Comparison of ENCODE assay signal across 26 mouse cellular contexts in the genomic region with DNA sequence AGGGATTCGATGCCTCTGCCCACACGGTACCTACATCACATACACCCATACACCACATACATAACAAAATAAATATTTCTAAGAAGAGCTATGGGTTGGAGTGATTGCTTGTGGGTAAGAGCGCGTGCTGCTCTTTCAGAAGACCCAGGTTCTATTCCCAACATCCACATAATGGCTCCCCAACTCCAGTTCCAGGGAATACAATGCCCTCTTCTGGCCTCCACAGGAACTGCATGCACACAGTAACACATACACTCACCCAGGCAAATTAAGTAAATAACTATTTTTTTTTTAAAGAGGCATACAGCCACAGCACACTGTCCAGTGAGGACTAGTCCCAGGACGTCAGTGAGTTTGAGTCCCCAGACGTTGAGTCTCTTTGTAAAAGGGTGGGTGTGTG.
A peak's percentile ranks its signal among the peaks of the same experiment; 100 is the strongest.
DNase-seq lines count a peak whose midpoint lies in the region; ATAC-seq and TF ChIP-seq lines count a peak whose summit lies in the region.
"Had no signal": no experiment of that assay in that cellular context is flagged by ENCODE, and none has a peak within 500 bp of the region (broad histone marks: within the 10 kb centered on the region; RNA-seq: fewer than 3 reads in every experiment).

No protein-coding gene starts in this region.

- peak; percentile 28; the same call in 1 of the 2 replicates for TF ChIP-seq CTCF in kidney, postnatal 0 days (IDR thresholded peaks at IDR 0.05; ENCODE audit: low read depth)
- peak; percentile 53 for TF ChIP-seq CTCF in midbrain, postnatal 0 days (IDR thresholded peaks at IDR 0.05)
- TF ChIP-seq CTCF in stomach, postnatal 0 days (IDR thresholded peaks at IDR 0.05; ENCODE audit: low read depth), result peak; percentile 21; the same call in 1 of the 2 replicates

- no peak overlapping the region for H3K4me3 ChIP-seq in forebrain, embryonic 15.5 days
- no peak overlapping the region for H3K4me3 ChIP-seq in forebrain, embryonic 13.5 days
- no peak overlapping the region for H3K4me3 ChIP-seq in kidney, postnatal 0 days (replicated peaks; ENCODE audit: low read depth, low read length)
- no peak overlapping the region for H3K4me3 ChIP-seq in midbrain, postnatal 0 days (ENCODE audit: low read depth, low read length)
- H3K4me3 ChIP-seq in midbrain, embryonic 13.5 days (replicated peaks), result no peak overlapping the region
- H3K4me3 ChIP-seq in stomach, postnatal 0 days (ENCODE audit: low read depth, low read length), result no peak overlapping the region
- H3K4me3 ChIP-seq: embryonic facial prominence, embryonic 13.5 days; erythroblast, embryonic 14.5 days; heart, embryonic 10.5 days; kidney, embryonic 15.5 days; liver, embryonic 12.5 days; lung, embryonic 15.5 days; midbrain, embryonic 15.5 days; myocyte had no signal

- H3K27ac ChIP-seq in forebrain, embryonic 15.5 days (replicated peaks), result peak overlapping the region; percentile 72; the same call in 1 of the 2 replicates
- no peak overlapping the region for H3K27ac ChIP-seq in forebrain, embryonic 13.5 days
- no peak overlapping the region for H3K27ac ChIP-seq in kidney, postnatal 0 days
- no peak overlapping the region for H3K27ac ChIP-seq in midbrain, postnatal 0 days (ENCODE audit: low read depth, low read length)
- no peak overlapping the region for H3K27ac ChIP-seq in midbrain, embryonic 13.5 days
- H3K27ac ChIP-seq in stomach, postnatal 0 days (replicated peaks), result no peak overlapping the region
- H3K27ac ChIP-seq: embryonic facial prominence, embryonic 13.5 days; heart, embryonic 10.5 days; hindbrain, embryonic 14.5 days; kidney, embryonic 15.5 days; liver, embryonic 12.5 days; lung, embryonic 15.5 days; midbrain, embryonic 15.5 days had no signal

- no peak for ATAC-seq in forebrain, embryonic 15.5 days (replicated peaks)
- ATAC-seq in forebrain, embryonic 13.5 days, result no peak
- ATAC-seq in kidney, postnatal 0 days (replicated peaks; ENCODE audit: low FRiP score, low read depth), result no peak
- ATAC-seq in midbrain, postnatal 0 days (ENCODE audit: low FRiP score), result no peak
- no peak for ATAC-seq in midbrain, embryonic 13.5 days
- ATAC-seq in stomach, postnatal 0 days (ENCODE audit: low FRiP score, low TSS enrichment), result no peak
- ATAC-seq: intestine, embryonic 16.5 days; liver, embryonic 12.5 days; midbrain, embryonic 15.5 days had no signal

- H3K9me3 ChIP-seq in forebrain, embryonic 15.5 days, result no peaks in the 10 kb centered on the region
- H3K9me3 ChIP-seq in forebrain, embryonic 13.5 days (replicated peaks), result no peaks in the 10 kb centered on the region
- H3K9me3 ChIP-seq in kidney, postnatal 0 days (replicated peaks; ENCODE audit: low read length), result no peaks in the 10 kb centered on the region
- H3K9me3 ChIP-seq in midbrain, postnatal 0 days (ENCODE audit: low read length), result no peaks in the 10 kb centered on the region
- H3K9me3 ChIP-seq in midbrain, embryonic 13.5 days, result no peaks in the 10 kb centered on the region
- H3K9me3 ChIP-seq in stomach, postnatal 0 days (ENCODE audit: control insufficient read depth, low read length), result no peaks in the 10 kb centered on the region
- H3K9me3 ChIP-seq: embryonic facial prominence, embryonic 13.5 days; heart, embryonic 10.5 days; kidney, embryonic 15.5 days; lung, embryonic 15.5 days; midbrain, embryonic 15.5 days had no signal

- H3K4me2 ChIP-seq in forebrain, embryonic 15.5 days (replicated peaks), result no peak overlapping the region
- no peak overlapping the region for H3K4me2 ChIP-seq in forebrain, embryonic 13.5 days
- H3K4me2 ChIP-seq in kidney, postnatal 0 days (ENCODE audit: low read length), result no peak overlapping the region
- H3K4me2 ChIP-seq in midbrain, postnatal 0 days (ENCODE audit: low read depth, low read length, poor library complexity, severe bottlenecking), result no peak overlapping the region
- no peak overlapping the region for H3K4me2 ChIP-seq in midbrain, embryonic 13.5 days (replicated peaks)
- H3K4me2 ChIP-seq in stomach, postnatal 0 days (replicated peaks; ENCODE audit: low read depth), result no peak overlapping the region
- H3K4me2 ChIP-seq: embryonic facial prominence, embryonic 13.5 days; hindbrain, embryonic 14.5 days; kidney, embryonic 15.5 days; liver, embryonic 12.5 days; lung, embryonic 15.5 days; midbrain, embryonic 15.5 days had no signal

- 95% methylated on average over 6 of the region's 6 CpGs for WGBS in forebrain, embryonic 15.5 days
- WGBS in forebrain, embryonic 13.5 days, result 95% methylated on average over 6 of the region's 6 CpGs
- 96% methylated on average over 6 of the region's 6 CpGs for whole genome bisulfite sequencing in kidney, postnatal 0 days
- WGBS in midbrain, postnatal 0 days, result 97% methylated on average over 6 of the region's 6 CpGs
- WGBS in midbrain, embryonic 13.5 days, result 97% methylated on average over 6 of the region's 6 CpGs
- 90% methylated on average over 6 of the region's 6 CpGs for WGBS in stomach, postnatal 0 days

- H3K4me1 ChIP-seq in forebrain, embryonic 15.5 days, result peaks cover 20% of the 10 kb centered on the region
- peaks cover 23% of the 10 kb centered on the region for H3K4me1 ChIP-seq in forebrain, embryonic 13.5 days
- H3K4me1 ChIP-seq in kidney, postnatal 0 days (replicated peaks; ENCODE audit: insufficient read depth, low read length), result no peaks in the 10 kb centered on the region
- no peaks in the 10 kb centered on the region for H3K4me1 ChIP-seq in midbrain, postnatal 0 days (ENCODE audit: insufficient read depth, low read length)
- peaks cover 10% of the 10 kb centered on the region; the same call in 1 of the 2 replicates for H3K4me1 ChIP-seq in midbrain, embryonic 13.5 days (replicated peaks)
- H3K4me1 ChIP-seq in stomach, postnatal 0 days (replicated peaks; ENCODE audit: control insufficient read depth, insufficient read depth), result no peaks in the 10 kb centered on the region
- H3K4me1 ChIP-seq: heart, embryonic 10.5 days; kidney, embryonic 15.5 days; liver, embryonic 12.5 days; lung, embryonic 15.5 days had no signal

- TF ChIP-seq EP300 in stomach, postnatal 0 days (optimal IDR thresholded peaks at IDR 0.05), result no peak

- no peaks in the 10 kb centered on the region for H3K36me3 ChIP-seq in forebrain, embryonic 15.5 days
- no peaks in the 10 kb centered on the region for H3K36me3 ChIP-seq in forebrain, embryonic 13.5 days (ENCODE audit: poor library complexity, severe bottlenecking)
- H3K36me3 ChIP-seq in kidney, postnatal 0 days (ENCODE audit: insufficient read depth, low read length), result no peaks in the 10 kb centered on the region
- no peaks in the 10 kb centered on the region for H3K36me3 ChIP-seq in midbrain, postnatal 0 days (ENCODE audit: insufficient read depth, low read length)
- no peaks in the 10 kb centered on the region for H3K36me3 ChIP-seq in midbrain, embryonic 13.5 days
- no peaks in the 10 kb centered on the region for H3K36me3 ChIP-seq in stomach, postnatal 0 days (ENCODE audit: control insufficient read depth, insufficient read depth, low read length)
- H3K36me3 ChIP-seq: embryonic facial prominence, embryonic 13.5 days; G1E; heart, embryonic 10.5 days; kidney, embryonic 15.5 days; liver, embryonic 12.5 days; lung, embryonic 15.5 days; midbrain, embryonic 15.5 days had no signal

- no peak for DNase-seq in kidney, postnatal 0 days (ENCODE audit: low spot score)
- no peak for DNase-seq in kidney, adult 11 months
- DNase-seq in midbrain, postnatal 0 days (ENCODE audit: low spot score), result no peak
- no peak for DNase-seq in stomach, postnatal 0 days (ENCODE audit: low spot score)
- DNase-seq in embryo, embryonic 10.5 days (ENCODE audit: low spot score), result no peak
- DNase-seq: adrenal gland, postnatal 10 days; cerebellum, adult 2 months; cerebellum, postnatal 25 days; embryo, embryonic 11 days; heart, postnatal 4 days; kidney, postnatal 4 days; lung, postnatal 4 days had no signal

- no peak overlapping the region for H3K9ac ChIP-seq in forebrain, embryonic 15.5 days (replicated peaks)
- no peak overlapping the region for H3K9ac ChIP-seq in forebrain, embryonic 13.5 days
- H3K9ac ChIP-seq in kidney, postnatal 0 days (ENCODE audit: low read depth, low read length), result no peak overlapping the region
- H3K9ac ChIP-seq in midbrain, postnatal 0 days (replicated peaks; ENCODE audit: low read length, poor library complexity, severe bottlenecking), result no peak overlapping the region
- H3K9ac ChIP-seq in midbrain, embryonic 13.5 days (replicated peaks), result no peak overlapping the region
- H3K9ac ChIP-seq in stomach, postnatal 0 days (ENCODE audit: low read length), result no peak overlapping the region
- H3K9ac ChIP-seq: embryonic facial prominence, embryonic 13.5 days; hindbrain, embryonic 14.5 days; kidney, embryonic 15.5 days; liver, embryonic 12.5 days; lung, embryonic 15.5 days; midbrain, embryonic 15.5 days had no signal

- H3K27me3 ChIP-seq in forebrain, embryonic 15.5 days, result no peaks in the 10 kb centered on the region
- H3K27me3 ChIP-seq in forebrain, embryonic 13.5 days, result no peaks in the 10 kb centered on the region
- H3K27me3 ChIP-seq in kidney, postnatal 0 days (ENCODE audit: insufficient read depth, low read length), result no peaks in the 10 kb centered on the region
- H3K27me3 ChIP-seq in midbrain, postnatal 0 days (ENCODE audit: insufficient read depth, low read length), result no peaks in the 10 kb centered on the region
- no peaks in the 10 kb centered on the region for H3K27me3 ChIP-seq in midbrain, embryonic 13.5 days
- H3K27me3 ChIP-seq in stomach, postnatal 0 days (ENCODE audit: control insufficient read depth, insufficient read depth, low read length), result no peaks in the 10 kb centered on the region
- H3K27me3 ChIP-seq: embryonic facial prominence, embryonic 13.5 days; kidney, embryonic 15.5 days; liver, embryonic 12.5 days; lung, embryonic 15.5 days; midbrain, embryonic 15.5 days had no signal
